ENCODE assay signal across 10 mouse cellular contexts in genomic region chr2:119548371-119548660, GRCm38 (mm10). TPM values are rescaled to one million over a fixed set of nuclear protein-coding genes. Genes with fewer than 3 reads are reported as not detected.
A peak's percentile ranks its signal among the peaks of the same experiment; 100 is the strongest.
DNase-seq lines count a peak whose midpoint lies in the region; ATAC-seq and TF ChIP-seq lines count a peak whose summit lies in the region.
"Had no signal": no experiment of that assay in that cellular context is flagged by ENCODE, and none has a peak within 500 bp of the region (broad histone marks: within the 10 kb centered on the region; RNA-seq: fewer than 3 reads in every experiment).

No protein-coding gene starts in this region.

- no peaks in the 10 kb centered on the region for H3K27me3 ChIP-seq in heart, embryonic 11.5 days (ENCODE audit: control insufficient read depth, insufficient read depth, low read length)
- no peaks in the 10 kb centered on the region for H3K27me3 ChIP-seq in E14TG2a.4 (ENCODE audit: insufficient read depth, low read length)
- no peaks in the 10 kb centered on the region for H3K27me3 ChIP-seq in forebrain, embryonic 15.5 days
- H3K27me3 ChIP-seq in liver, embryonic 15.5 days: no peaks in the 10 kb centered on the region

- no peak for TF ChIP-seq CTCF in E14TG2a.4 (conservative IDR thresholded peaks at IDR 0.05; ENCODE audit: low read length)

- no peaks in the 10 kb centered on the region for H3K36me3 ChIP-seq in heart, embryonic 11.5 days (ENCODE audit: control insufficient read depth, insufficient read depth, low read length)
- no peaks in the 10 kb centered on the region for H3K36me3 ChIP-seq in E14TG2a.4 (ENCODE audit: insufficient read depth, low read length)
- no peaks in the 10 kb centered on the region for H3K36me3 ChIP-seq in forebrain, embryonic 15.5 days
- no peaks in the 10 kb centered on the region for H3K36me3 ChIP-seq in liver, embryonic 15.5 days (replicated peaks)

- peak overlapping the region; percentile 83 for H3K4me3 ChIP-seq in heart, embryonic 11.5 days (ENCODE audit: low read depth, low read length)
- H3K4me3 ChIP-seq in E14TG2a.4 (replicated peaks; ENCODE audit: low read length): peak overlapping the region; percentile 89
- H3K4me3 ChIP-seq in forebrain, embryonic 15.5 days: peak overlapping the region; percentile 76
- peak overlapping the region; percentile 83 for H3K4me3 ChIP-seq in liver, embryonic 15.5 days (replicated peaks)

- DNase-seq in heart, adult 8-10 months (ENCODE audit: low spot score): no peak
- no peak for DNase-seq in adrenal gland, adult 2 months
- DNase-seq in frontal cortex, postnatal 14 days (ENCODE audit: low spot score in 2 of 2): no peak
- no peak for DNase-seq in left cerebral cortex, postnatal 14 days (ENCODE audit: low spot score in 2 of 2)
- DNase-seq: cerebellum, postnatal 36 days had no signal

- WGBS in heart, embryonic 11.5 days (ENCODE audit: insufficient replicate concordance): 14% methylated on average over 3 of the region's 3 CpGs
- WGBS in forebrain, embryonic 15.5 days: 7% methylated on average over 3 of the region's 3 CpGs
- 8% methylated on average over 3 of the region's 3 CpGs for WGBS in liver, embryonic 15.5 days (ENCODE audit: insufficient replicate concordance)

- no peak for ATAC-seq in heart, embryonic 11.5 days (replicated peaks; ENCODE audit: insufficient number of reproducible peaks, low FRiP score, low TSS enrichment)
- no peak for ATAC-seq in forebrain, embryonic 15.5 days (replicated peaks)
- no peak for ATAC-seq in liver, embryonic 15.5 days (ENCODE audit: insufficient read depth)

- H3K4me1 ChIP-seq in heart, embryonic 11.5 days (ENCODE audit: control insufficient read depth, insufficient read depth, low read length): peaks cover 5% of the 10 kb centered on the region; the same call in 1 of the 2 replicates
- H3K4me1 ChIP-seq in E14TG2a.4 (replicated peaks; ENCODE audit: low read depth, low read length): peaks cover 20% of the 10 kb centered on the region
- H3K4me1 ChIP-seq in forebrain, embryonic 15.5 days: peaks cover 22% of the 10 kb centered on the region
- peaks cover 47% of the 10 kb centered on the region for H3K4me1 ChIP-seq in liver, embryonic 15.5 days (replicated peaks)

- peak overlapping the region; percentile 72 for H3K4me2 ChIP-seq in heart, embryonic 11.5 days
- H3K4me2 ChIP-seq in forebrain, embryonic 15.5 days (replicated peaks): peak overlapping the region; percentile 58
- H3K4me2 ChIP-seq in liver, embryonic 15.5 days: peak overlapping the region; percentile 88

- peak overlapping the region; percentile 83 for H3K9ac ChIP-seq in heart, embryonic 11.5 days (ENCODE audit: low read depth, low read length)
- H3K9ac ChIP-seq in forebrain, embryonic 15.5 days (replicated peaks): peak overlapping the region; percentile 74
- peak overlapping the region; percentile 88 for H3K9ac ChIP-seq in liver, embryonic 15.5 days

- H3K27ac ChIP-seq in heart, embryonic 11.5 days (ENCODE audit: low read depth, low read length): no peak overlapping the region
- 0 out of 2 replicates have a peak overlapping the region, but pooled peaks have one; percentile 71 for H3K27ac ChIP-seq in forebrain, embryonic 15.5 days (replicated peaks)
- H3K27ac ChIP-seq in liver, embryonic 15.5 days (replicated peaks): peak overlapping the region; percentile 95

- H3K9me3 ChIP-seq in heart, embryonic 11.5 days (replicated peaks; ENCODE audit: control insufficient read depth, low read length): no peaks in the 10 kb centered on the region
- no peaks in the 10 kb centered on the region for H3K9me3 ChIP-seq in E14TG2a.4 (ENCODE audit: low read length)
- no peaks in the 10 kb centered on the region for H3K9me3 ChIP-seq in forebrain, embryonic 15.5 days
- H3K9me3 ChIP-seq in liver, embryonic 15.5 days (replicated peaks): no peaks in the 10 kb centered on the region

- intact Hi-C loops in left cerebral cortex, postnatal 14 days (cut with DNase I): loop anchor here (10.0 kb wide), 1 partner anchor 116 kb away; the partner anchor contains the start of gene Ndufaf1

RNA-seq across cellular contexts. Expression of gene Chp1, which starts 0.8 kb away (rescaled TPM):
- 46.5 and 48.9 TPM in 2 replicates for polyA plus RNA-seq in heart, embryonic 11.5 days (2014; fragmentation: Nextera tagmentation; extraction: Ambion mirVana)
- 10 to 100 TPM; 84.3 to 96.9 (median 85.1) TPM for total RNA-seq in heart, adult 8-10 months (2022)
- polyA plus RNA-seq in forebrain, embryonic 15.5 days (2015; fragmentation: Nextera tagmentation; extraction: Ambion mirVana): 73.5 and 74.1 TPM in 2 replicates
- 56.1 and 62.6 TPM in 2 replicates for polyA plus RNA-seq in liver, embryonic 15.5 days (2015; fragmentation: Nextera tagmentation; extraction: Ambion mirVana)
- 100 to 1,000 TPM; 295 to 331 TPM for total RNA-seq in adrenal gland, adult 2 months (2021)
- 109 and 125 TPM in 2 replicates for polyA plus RNA-seq in adrenal gland, adult 2 months (2012; rRNA removed)
- total RNA-seq in left cerebral cortex, postnatal 14 days (2021): 100 to 1,000 TPM; 133 to 141 TPM

RNA-seq across cellular contexts. Expression of gene Exd1, which starts 0.9 kb away (rescaled TPM):
- polyA plus RNA-seq in heart, embryonic 11.5 days (2014; fragmentation: Nextera tagmentation; extraction: Ambion mirVana): 0.27 and 0.45 TPM in 2 replicates
- 1 to 10 TPM in 1 of 4 experiments, under 1 TPM in 3; 0.13 to 1.4 (median 0.55) TPM for total RNA-seq in heart, adult 8-10 months (2022)
- polyA plus RNA-seq in forebrain, embryonic 15.5 days (2015; fragmentation: Nextera tagmentation; extraction: Ambion mirVana): 0.50 and 0.83 TPM in 2 replicates
- 0.08 and 0.15 TPM in 2 replicates for polyA plus RNA-seq in liver, embryonic 15.5 days (2015; fragmentation: Nextera tagmentation; extraction: Ambion mirVana)
- total RNA-seq in adrenal gland, adult 2 months (2021): 1 to 10 TPM; 1.1 to 1.6 TPM
- polyA plus RNA-seq in adrenal gland, adult 2 months (2012; rRNA removed): 0.17 and 0.22 TPM in 2 replicates
- 1 to 10 TPM in 1 of 2 experiments, under 1 TPM in 1; 0.95 to 1.3 TPM for total RNA-seq in left cerebral cortex, postnatal 14 days (2021)
- total RNA-seq: megakaryocyte-erythroid progenitor cell, adult 5-6 weeks had no signal
